Mouse (Mus musculus) right cerebral cortex, adult 18-20 months (tissue): Measurements from ENCODE around the gene Pbrm1.
A peak's percentile ranks its signal among the peaks of the same experiment; 100 is the strongest.

Source experiments
- DNase-seq: peaks from one replicate; pipeline ENCODE4 v3.0.0; 2022; ENCODE audit warnings: mixed read lengths

Gene Pbrm1

GRCm38 (mm10) chr14:31079313-31080028 is 60.5 kb downstream of the Pbrm1 start:
- no peak for DNase-seq

DNA sequence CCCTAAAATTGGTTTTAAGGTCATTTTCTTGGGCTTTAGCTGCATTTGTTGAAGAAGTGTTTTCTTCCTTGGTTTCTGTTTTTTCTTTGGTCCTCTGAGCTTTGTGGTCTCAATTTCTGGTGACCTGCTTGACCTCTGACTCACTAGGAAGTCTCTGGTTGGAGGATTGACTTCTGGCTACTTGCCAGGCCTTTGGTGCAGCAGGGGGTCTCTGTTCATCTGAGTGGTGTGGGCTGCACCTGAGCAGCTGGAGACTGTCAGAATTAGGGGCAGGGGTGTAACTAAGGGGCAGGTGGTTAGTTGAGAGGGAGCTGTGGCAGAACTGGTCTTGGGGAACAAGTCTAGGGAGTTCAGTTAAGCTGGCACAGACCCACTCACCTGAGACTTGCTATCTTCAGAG is 62.2 kb downstream of the Pbrm1 start:
- DNase-seq = no peak

- no peak for DNase-seq
Measured at GRCm38 (mm10) chr14:31087433-31087832, 68.5 kb downstream of the Pbrm1 start.

DNA sequence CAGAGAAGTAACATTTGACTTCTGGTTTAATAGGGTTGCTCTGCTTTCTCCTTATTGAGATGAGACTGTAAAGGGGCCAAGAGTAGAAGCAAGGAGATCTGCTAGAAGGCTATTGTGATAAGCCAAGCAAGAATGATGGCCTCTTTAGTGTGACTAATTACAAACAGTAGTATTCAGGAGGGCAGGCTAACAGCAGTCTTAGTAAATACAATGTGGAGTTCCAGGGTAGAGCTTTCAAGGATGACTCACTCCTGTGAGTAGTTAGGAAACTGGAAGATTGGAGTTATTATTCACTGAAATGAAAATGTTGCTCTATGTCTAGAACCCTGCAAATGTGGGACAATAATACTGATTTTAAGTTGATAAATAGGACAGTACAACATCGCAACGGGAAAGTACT is 69.6 kb downstream of the Pbrm1 start:
- DNase-seq = no peak

- no peak for DNase-seq
Measured at GRCm38 (mm10) chr14:31089918-31090317, 71.0 kb downstream of the Pbrm1 start.

GRCm38 (mm10) chr14:31105156-31105555 is 86.2 kb downstream of the Pbrm1 start:
- DNase-seq = no peak

DNA sequence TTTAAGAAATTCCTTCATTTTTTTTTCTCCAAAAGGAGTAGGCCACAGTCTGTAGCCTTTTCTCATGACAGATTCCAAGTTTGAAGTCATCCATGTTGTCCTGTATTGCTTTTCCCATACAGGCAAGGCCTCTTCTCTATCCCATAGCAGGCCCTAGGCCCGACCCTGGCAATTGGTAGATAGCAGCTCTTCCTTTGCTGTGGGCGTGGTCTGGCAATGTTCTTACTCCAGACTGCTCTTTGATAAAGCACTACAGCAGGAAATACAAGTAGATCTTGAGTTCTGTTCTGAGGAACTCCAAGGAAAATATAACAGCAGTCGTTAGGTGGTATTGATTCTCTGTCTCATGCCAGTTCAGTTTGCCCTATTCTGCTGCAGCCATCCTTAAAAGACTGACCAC is 91.7 kb downstream of the Pbrm1 start:
- no peak for DNase-seq

GRCm38 (mm10) chr14:31112187-31112586 is 93.2 kb downstream of the Pbrm1 start:
- no peak for DNase-seq

GRCm38 (mm10) chr14:31114011-31114410 is 95.1 kb downstream of the Pbrm1 start:
- DNase-seq = no peak

DNA sequence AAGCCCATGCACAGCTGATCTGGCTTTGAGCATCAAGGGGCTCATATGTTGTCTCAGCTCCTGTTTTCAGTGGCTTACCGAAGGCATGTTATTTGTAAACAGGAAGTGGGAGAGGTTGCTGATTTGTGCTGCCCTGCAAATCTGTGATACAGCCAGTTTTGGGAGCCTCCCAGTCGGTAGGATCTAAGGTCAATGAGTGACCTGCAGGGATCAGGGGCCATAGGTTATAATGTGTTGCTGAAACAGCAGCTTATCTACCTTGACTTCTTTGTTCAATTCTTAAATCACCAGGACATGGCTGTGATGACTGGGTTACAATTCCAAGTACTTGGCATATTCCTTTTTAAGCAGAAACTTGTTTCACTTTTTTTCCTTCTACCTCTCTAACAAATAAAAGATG is 96.6 kb downstream of the Pbrm1 start:
- DNase-seq = no peak

DNA sequence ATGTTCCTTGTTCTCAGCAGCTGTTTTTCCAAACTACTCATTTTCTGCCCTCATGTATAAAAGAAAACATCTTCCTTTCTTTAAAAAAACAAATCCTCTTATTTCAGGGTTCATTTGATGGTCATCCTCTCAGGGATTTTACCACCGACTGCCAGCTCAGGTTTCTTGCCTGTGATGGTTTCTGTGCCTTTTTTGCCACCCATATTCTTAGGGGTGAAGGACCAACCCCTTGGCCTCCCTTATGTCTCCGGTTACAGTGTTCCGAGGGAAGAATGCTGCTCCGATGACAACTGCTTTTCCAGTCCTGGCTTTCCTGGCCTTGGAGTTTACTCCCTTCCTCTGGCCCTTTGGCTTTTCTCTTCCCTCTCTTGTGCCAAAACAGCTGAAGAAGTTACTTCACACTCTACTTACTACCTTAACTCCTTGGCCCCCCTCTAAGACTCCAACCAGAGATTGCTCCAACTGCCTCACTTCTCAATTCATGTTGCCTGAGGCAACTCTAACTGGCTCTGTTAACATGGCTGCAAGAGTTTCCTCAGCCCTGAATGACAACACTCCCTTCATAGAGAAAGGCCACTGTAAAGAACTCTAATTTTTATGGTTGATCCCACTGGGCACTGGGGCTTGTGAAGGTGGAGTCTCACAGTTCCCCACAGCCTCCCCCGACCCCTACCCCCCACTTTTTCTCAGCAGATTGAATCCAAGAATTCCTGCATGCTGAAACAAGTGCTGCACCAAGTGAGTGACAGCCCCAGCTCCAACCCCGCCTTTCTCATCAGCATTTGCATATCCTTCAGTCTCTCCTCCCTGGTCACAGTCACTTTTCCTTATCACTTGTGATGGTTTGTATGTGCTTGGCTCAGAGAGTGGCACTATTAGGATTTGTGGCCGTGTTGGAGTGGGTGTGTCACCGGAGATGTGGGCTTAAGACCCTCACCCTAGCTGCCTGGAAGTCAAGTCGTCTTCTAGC is 106.5 kb downstream of the Pbrm1 start:
- DNase-seq = no peak

- no peak for DNase-seq
Measured at GRCm38 (mm10) chr14:31126826-31127225, 107.9 kb downstream of the Pbrm1 start.

- DNase-seq = peak; percentile 19
Measured at GRCm38 (mm10) chr14:31128101-31128825, 109.3 kb downstream of the Pbrm1 start.

DNA sequence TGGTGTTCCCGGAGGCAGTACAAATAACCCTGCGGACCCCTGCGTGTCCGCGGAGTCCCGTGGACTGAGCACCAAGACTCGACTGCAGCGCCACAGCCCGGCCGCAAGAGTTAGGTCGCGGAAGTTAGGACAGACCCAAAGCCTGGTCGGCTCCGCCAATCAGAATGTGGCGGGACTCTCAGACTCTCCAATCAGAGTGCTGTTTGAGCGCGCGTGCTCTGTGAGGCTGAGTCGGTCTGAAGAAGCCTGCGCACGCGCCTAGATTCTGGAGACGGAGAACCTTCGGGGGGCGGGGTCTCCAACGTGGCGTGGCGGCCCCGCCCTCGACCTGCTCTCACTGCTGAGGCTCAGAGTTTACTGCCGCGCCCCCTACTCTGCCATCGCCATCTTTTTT is 109.9 kb downstream of the Pbrm1 start, which contains the start of gene Smim4:
Gene Smim4, minus strand, starts transcription at position 131 of the 394 bp plus-strand sequence.
- peak; percentile 99 for DNase-seq

DNA sequence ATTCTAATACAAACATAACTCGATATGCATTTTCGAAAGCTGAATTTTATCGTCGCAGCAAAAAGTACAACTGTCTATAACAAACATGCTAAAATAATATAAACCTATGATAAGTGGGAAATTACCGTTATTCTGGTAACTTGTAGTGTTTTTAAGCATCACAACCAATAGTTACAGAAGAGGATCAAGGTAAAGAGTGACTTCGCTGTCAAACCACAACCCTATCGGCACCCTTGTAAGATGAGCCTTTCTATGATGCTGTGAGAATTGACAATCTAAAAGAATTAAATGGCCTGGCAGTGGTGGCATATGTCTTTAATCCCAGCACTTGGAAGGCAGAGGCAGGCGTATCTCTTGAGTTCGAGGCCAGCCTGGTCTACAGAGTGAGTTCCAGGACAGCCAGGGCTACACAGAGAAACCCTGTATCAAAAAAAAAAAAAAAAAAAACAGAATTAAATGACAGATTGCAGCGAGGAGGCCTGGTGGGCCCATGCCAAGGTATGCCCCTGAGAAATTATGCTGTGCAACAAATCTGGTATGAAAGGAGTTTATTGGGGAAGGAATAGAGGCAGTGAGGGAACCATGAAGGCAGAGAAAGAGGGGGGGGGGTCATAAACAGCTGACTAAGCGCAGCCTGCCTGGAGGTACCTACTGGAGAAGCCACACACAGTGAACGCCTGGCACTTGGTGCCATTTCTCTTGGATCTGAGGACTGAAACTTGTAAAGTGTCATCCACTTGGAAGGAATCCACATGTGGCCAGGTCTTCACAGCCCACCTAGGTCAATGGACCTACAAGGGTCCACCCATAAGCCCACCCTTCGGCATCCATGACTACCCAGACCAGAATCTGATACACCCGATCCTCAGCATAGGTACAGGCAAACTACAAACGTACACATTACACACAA is 110.6 kb downstream of the Pbrm1 start:
- DNase-seq = no peak

DNA sequence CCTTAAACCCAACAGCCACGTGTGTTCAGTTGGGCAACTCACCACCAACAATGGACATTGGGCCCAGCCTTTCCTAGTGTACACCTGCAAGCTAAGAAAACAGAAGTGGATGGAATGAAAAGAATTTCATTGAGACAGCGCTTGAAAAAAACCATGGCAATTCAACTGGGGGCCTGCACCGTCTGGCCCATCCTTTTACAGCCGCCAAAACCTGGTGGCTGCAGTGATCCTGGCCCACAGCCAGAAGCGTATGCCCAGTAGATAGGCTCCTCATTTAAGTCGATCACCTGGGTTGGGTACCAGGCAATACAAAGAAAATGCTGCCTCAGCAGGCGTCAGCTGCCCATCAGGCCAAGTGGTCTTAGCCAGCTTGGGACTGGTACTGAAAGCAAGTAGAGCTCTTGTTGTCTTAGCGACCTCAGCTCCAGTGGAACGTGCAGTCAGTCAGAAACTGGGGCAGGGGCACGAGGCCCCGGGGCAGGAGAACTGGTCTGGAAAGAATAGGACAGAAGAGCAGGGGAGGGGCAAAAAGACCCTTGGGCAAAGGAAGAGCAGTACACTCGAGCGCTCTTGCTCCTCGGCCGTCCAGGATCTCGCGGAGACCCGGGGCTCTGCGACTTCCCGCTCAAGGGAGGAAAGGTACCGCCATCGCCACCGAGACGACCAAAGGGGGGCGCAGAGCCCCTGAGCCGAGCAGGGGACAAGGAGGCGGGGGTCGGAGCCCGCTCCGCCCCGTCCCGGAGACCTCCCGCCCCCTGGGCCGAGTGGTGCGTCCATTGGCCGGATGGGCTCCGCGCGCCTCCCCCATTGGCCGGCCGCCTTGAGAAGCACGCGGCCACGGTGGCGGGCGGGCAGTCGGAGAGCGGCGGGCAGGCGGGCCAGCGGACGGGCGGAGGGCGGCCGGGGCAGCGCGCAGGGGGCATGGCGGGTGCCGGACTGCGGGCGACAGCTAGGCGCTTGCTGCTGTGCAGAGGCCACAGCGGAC is 111.6 kb downstream of the Pbrm1 start, which contains the start of gene Nt5dc2:
Gene Nt5dc2, plus strand, starts transcription at position 818 of the 985 bp plus-strand sequence.
- DNase-seq = peak; percentile 62

DNA sequence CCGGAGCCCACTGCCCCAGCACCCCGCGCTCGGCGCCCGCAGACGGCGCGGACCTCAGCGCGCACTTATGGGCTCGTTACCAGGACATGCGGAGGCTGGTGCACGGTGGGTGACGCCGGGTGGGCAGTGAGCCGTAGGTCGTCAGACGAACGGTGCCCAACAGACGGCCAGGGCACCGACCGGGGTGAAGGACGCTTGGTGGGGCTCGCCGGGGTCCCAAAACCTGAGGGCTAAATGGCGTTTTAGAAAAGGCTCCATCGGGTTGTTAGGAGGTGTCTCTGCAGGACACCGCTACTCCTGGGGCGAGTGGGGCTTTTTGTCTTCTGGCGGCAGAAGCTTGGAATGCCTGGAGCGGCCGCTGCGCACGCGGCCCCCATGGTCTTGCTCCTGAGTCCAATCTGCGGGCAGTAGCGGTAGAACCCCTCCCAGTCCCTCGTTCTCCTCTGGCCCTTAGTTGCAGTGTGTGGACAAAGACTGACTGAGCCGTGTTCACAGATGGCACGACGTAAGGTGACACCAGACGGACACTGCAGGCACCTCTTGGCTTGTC is 112.4 kb downstream of the Pbrm1 start:
- no peak for DNase-seq

DNA sequence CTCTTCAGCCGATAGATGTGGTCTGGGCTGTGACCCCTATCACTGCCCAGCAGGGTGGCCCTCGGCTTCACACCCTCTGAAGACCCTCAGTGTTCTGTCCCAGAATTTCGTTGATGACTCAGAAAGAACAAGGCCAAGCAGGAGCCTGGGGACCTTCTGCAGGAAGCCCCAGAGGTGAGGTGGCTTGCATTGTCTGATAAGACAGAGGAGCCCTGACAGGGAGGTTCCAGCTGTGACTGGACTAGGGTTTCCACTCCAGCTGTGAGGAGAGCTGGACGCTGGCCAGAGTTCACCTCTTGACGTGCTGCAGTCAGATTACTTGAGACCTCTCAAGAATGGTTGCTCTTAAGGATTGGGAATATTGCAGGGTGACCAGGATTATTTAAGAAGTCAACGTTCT is 113.1 kb downstream of the Pbrm1 start:
- no peak for DNase-seq

DNA sequence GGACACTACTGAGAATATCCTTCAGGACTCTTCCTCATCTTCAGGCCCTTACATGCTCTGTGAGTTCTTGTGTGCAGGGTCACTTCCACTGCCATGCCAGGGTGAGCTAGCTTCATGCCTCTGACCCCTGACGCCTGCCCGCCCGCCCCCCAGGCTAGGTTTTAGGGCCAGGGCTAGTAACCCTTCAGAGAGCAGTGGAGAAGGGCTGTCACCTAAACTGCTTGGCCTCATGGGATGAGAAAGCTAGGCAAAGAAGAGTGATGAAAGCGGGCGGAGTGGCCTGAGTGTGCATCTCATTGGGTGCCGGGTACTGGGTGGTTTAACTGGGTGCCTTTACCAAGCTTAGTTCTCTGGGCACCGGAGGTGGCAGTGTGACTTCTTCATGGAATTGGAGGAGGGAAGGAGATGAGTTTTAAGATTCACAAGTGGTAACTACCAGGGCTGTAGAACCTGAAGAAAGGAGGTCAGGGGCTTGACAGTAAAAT is 113.6 kb downstream of the Pbrm1 start:
- DNase-seq = no peak

DNA sequence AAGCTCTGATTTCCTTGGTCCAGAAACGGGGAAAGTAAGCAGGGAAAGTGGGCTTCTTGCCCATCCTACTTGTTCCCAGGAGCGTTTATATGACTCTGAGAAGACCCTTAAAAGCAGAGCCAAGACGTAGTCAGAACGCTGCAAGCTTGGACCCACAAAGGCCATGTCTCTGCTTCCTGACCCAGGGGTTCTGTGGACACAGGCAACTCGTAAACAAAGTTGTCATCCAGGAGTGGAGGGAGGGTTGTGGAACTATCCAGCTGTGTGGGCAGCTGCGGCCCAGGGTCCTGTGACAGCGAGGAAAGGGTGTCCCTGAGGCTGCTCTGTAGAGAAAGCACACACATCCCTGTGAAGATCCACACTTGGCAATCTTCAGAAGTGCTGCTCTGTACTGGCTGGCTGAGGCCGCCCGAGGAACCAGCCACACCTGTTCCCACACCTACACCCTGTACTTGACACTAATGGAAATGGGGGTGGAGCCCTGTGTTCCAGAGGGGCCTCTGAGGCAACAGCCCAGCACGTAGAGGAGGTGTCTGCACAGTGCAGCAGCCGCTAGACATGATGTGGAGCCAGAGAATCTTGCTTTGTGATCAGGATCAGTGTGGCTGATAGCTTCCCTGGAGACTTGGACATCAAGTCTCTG is 114.2 kb downstream of the Pbrm1 start:
- DNase-seq = peak; percentile 34
